Mouse (Mus musculus): ENCODE data around the gene Cd82.

The Cd82 gene

GRCm38 (mm10) chr2:93462760-93463159 lies at the start of gene Cd82:
TSS of gene Cd82 (minus strand) at chr2:93463140.
- in situ Hi-C loops (cut with MboI), result no loop called here

GRCm38 (mm10) chr2:93512130-93512529 lies 49.2 kb upstream of the Cd82 start:
- in situ Hi-C loops (cut with MboI), result no loop called here

GRCm38 (mm10) chr2:93510839-93511238 lies 47.9 kb upstream of the Cd82 start:
- in situ Hi-C loops (cut with MboI), result no loop called here

GRCm38 (mm10) chr2:93509777-93510750 lies 47.1 kb upstream of the Cd82 start:
- in situ Hi-C loops (cut with MboI), result no loop called here

GRCm38 (mm10) chr2:93505091-93505490 lies 42.2 kb upstream of the Cd82 start:
- in situ Hi-C loops (cut with MboI), result no loop called here

- in situ Hi-C loops (cut with MboI), result no loop called here
Measured at GRCm38 (mm10) chr2:93503353-93503752, 40.4 kb upstream of the Cd82 start.

GRCm38 (mm10) chr2:93501303-93501702 lies 38.4 kb upstream of the Cd82 start:
- in situ Hi-C loops (cut with MboI), result no loop called here

GRCm38 (mm10) chr2:93497221-93497620 lies 34.3 kb upstream of the Cd82 start:
- in situ Hi-C loops (cut with MboI), result no loop called here

- in situ Hi-C loops (cut with MboI), result no loop called here
Measured at GRCm38 (mm10) chr2:93495170-93495569, 32.2 kb upstream of the Cd82 start.

GRCm38 (mm10) chr2:93493541-93493940 lies 30.6 kb upstream of the Cd82 start:
- in situ Hi-C loops (cut with MboI), result no loop called here

GRCm38 (mm10) chr2:93490516-93490915 lies 27.6 kb upstream of the Cd82 start:
- in situ Hi-C loops (cut with MboI), result no loop called here

- in situ Hi-C loops (cut with MboI), result no loop called here
Measured at GRCm38 (mm10) chr2:93488911-93489587, 26.1 kb upstream of the Cd82 start.

- in situ Hi-C loops (cut with MboI), result no loop called here
Measured at GRCm38 (mm10) chr2:93485459-93485858, 22.5 kb upstream of the Cd82 start.

GRCm38 (mm10) chr2:93482036-93482644 lies 19.2 kb upstream of the Cd82 start:
- in situ Hi-C loops (cut with MboI), result no loop called here

GRCm38 (mm10) chr2:93478744-93479143 lies 15.8 kb upstream of the Cd82 start:
- in situ Hi-C loops (cut with MboI), result no loop called here

- in situ Hi-C loops (cut with MboI), result no loop called here
Measured at GRCm38 (mm10) chr2:93477519-93477918, 14.6 kb upstream of the Cd82 start.

GRCm38 (mm10) chr2:93476487-93476886 lies 13.5 kb upstream of the Cd82 start:
- in situ Hi-C loops (cut with MboI), result no loop called here

GRCm38 (mm10) chr2:93475040-93475439 lies 12.1 kb upstream of the Cd82 start:
- in situ Hi-C loops (cut with MboI), result no loop called here

- in situ Hi-C loops (cut with MboI), result no loop called here
Measured at GRCm38 (mm10) chr2:93473915-93474314, 11.0 kb upstream of the Cd82 start.

- in situ Hi-C loops (cut with MboI), result no loop called here
Measured at GRCm38 (mm10) chr2:93470849-93471576, 8.1 kb upstream of the Cd82 start.

GRCm38 (mm10) chr2:93470127-93470526 lies 7.2 kb upstream of the Cd82 start:
- in situ Hi-C loops (cut with MboI), result no loop called here

GRCm38 (mm10) chr2:93469118-93469517 lies 6.2 kb upstream of the Cd82 start:
- in situ Hi-C loops (cut with MboI), result loop anchor here (5.0 kb wide), 1 partner anchor 47 kb away; no protein-coding TSS in a partner anchor

All from mature B cell (primary cell).